Mouse (Mus musculus): ENCODE results near the gene Abcb7. TPM values are rescaled to one million over a fixed set of nuclear protein-coding genes. Genes with fewer than 3 reads are reported as not detected.

Abcb7 gene
- polyA plus RNA-seq, 1 experiment from 2014 or later = 6.8 TPM

- no peak for DNase-seq (ENCODE audit: low spot score)
- Histone ChIP-seq H3K27me3 (ENCODE audit: insufficient read depth, poor library complexity, severe bottlenecking) (peaks cover 13% of the 10 kb centered on the region; the same call in 1 of the 2 replicates), H3K4me3 (no peak overlapping the region), H3K36me3 (no peaks in the 10 kb centered on the region), H3K4me1 (replicated peaks) (no peaks in the 10 kb centered on the region), H3K9me3 (no peaks in the 10 kb centered on the region), H3K27ac (no peak overlapping the region)
Observed at GRCm38 (mm10) chrX:104291721-104292120, 121.9 kb downstream of the Abcb7 start.

GRCm38 (mm10) chrX:104279828-104280227, 133.8 kb downstream of the Abcb7 start:
- Histone ChIP-seq H3K9me3 (no peaks in the 10 kb centered on the region), H3K27ac (no peak overlapping the region), H3K27me3 (ENCODE audit: insufficient read depth, poor library complexity, severe bottlenecking) (peaks cover 20% of the 10 kb centered on the region), H3K4me1 (replicated peaks) (no peaks in the 10 kb centered on the region), H3K36me3 (no peaks in the 10 kb centered on the region), H3K4me3 (no peak overlapping the region)
- 82% methylated on average over 1 of the region's 1 CpGs for WGBS
- DNase-seq (ENCODE audit: low spot score) = no peak

- H3K9me3 ChIP-seq = no peaks in the 10 kb centered on the region
- no peak overlapping the region for H3K4me3 ChIP-seq
- H3K27ac ChIP-seq = no peak overlapping the region
- 0 out of 2 replicates have a peak, but pooled peaks cover 3% of the 10 kb centered on the region for H3K27me3 ChIP-seq (ENCODE audit: insufficient read depth, poor library complexity, severe bottlenecking)
- 67% methylated on average over 2 of the region's 2 CpGs for WGBS
- no peaks in the 10 kb centered on the region for H3K36me3 ChIP-seq
- DNase-seq (ENCODE audit: low spot score) = no peak
- H3K4me1 ChIP-seq (replicated peaks) = no peaks in the 10 kb centered on the region
Observed at GRCm38 (mm10) chrX:104264371-104264770, 149.3 kb downstream of the Abcb7 start.

- no peaks in the 10 kb centered on the region for H3K4me1 ChIP-seq (replicated peaks)
- 89% methylated on average over 1 of the region's 1 CpGs for WGBS
- 0 out of 2 replicates have a peak, but pooled peaks cover 3% of the 10 kb centered on the region for H3K27me3 ChIP-seq (ENCODE audit: insufficient read depth, poor library complexity, severe bottlenecking)
- no peak overlapping the region for H3K27ac ChIP-seq
- H3K4me3 ChIP-seq = no peak overlapping the region
- DNase-seq (ENCODE audit: low spot score) = no peak
- H3K36me3 ChIP-seq = no peaks in the 10 kb centered on the region
- no peaks in the 10 kb centered on the region for H3K9me3 ChIP-seq
Observed at GRCm38 (mm10) chrX:104262468-104262867, 151.2 kb downstream of the Abcb7 start.

- Histone ChIP-seq H3K4me1 (replicated peaks) (no peaks in the 10 kb centered on the region), H3K9me3 (no peaks in the 10 kb centered on the region), H3K27ac (no peak overlapping the region), H3K27me3 (ENCODE audit: insufficient read depth, poor library complexity, severe bottlenecking) (peaks cover 4% of the 10 kb centered on the region; the same call in 1 of the 2 replicates), H3K36me3 (no peaks in the 10 kb centered on the region), H3K4me3 (no peak overlapping the region)
- 57% methylated on average over 1 of the region's 1 CpGs for WGBS
- DNase-seq (ENCODE audit: low spot score) = no peak
Observed at GRCm38 (mm10) chrX:104256561-104256960, 157.1 kb downstream of the Abcb7 start.

Other genes starting within 250 kb of the Abcb7 start
- 0.81 and 1.1 TPM in 2 replicates for gene Nexmif, start 212.7 kb downstream of the Abcb7 start, polyA plus RNA-seq (2016; fragmentation: Nextera tagmentation; extraction: Ambion mirVana)
- 0.48 and 1.1 TPM in 2 replicates for gene Uprt, start 69.0 kb upstream of the Abcb7 start, polyA plus RNA-seq (2016; fragmentation: Nextera tagmentation; extraction: Ambion mirVana)